Mouse (Mus musculus) liver, postnatal 0 days (tissue): ENCODE results near the gene Ptges.

Experiments
- CTCF ChIP-seq: sonication (generic); IDR thresholded peaks from 2 replicates; pipeline ENCODE4 v1.5.1; 2016; ENCODE audit warnings: antibody characterized with exemption, low read depth
- EP300 ChIP-seq: IDR thresholded peaks from 2 replicates; pipeline ENCODE4 v1.6.1; 2016; ENCODE audit warnings: antibody characterized with exemption, low read depth, mild to moderate bottlenecking

GRCm38 (mm10) chr2:30846236-30846635, 83.4 kb downstream of the Ptges start:
- no peak for TF ChIP-seq CTCF
- TF ChIP-seq EP300: no peak
